Mouse (Mus musculus) midbrain, embryonic 13.5 days (tissue): ENCODE results near the gene Kcnj12. TPM values are rescaled to one million over a fixed set of nuclear protein-coding genes. Genes with fewer than 3 reads are reported as not detected.
A peak's percentile ranks its signal among the peaks of the same experiment; 100 is the strongest.

ENCODE experiments used
- ATAC-seq: fragments of 200-750 bp; cut with Nextera tagmentation; 2 replicates; pipeline ENCODE4 v1.8.0; 2017; ENCODE audit warnings: mild to moderate bottlenecking, moderate TSS enrichment, moderate library complexity
- H3K27ac ChIP-seq: fragments of 300-500 bp; sonication (generic); 2 replicates; pipeline ENCODE4 v1.5.1; 2015; ENCODE audit warnings: inconsistent platforms, mild to moderate bottlenecking, moderate library complexity
- H3K27me3 ChIP-seq: fragments of 300-500 bp; sonication (generic); 2 replicates; pipeline ENCODE4 v1.6.1; 2015; ENCODE audit warnings: mild to moderate bottlenecking, inconsistent platforms
- H3K36me3 ChIP-seq: fragments of 300-500 bp; sonication (generic); 2 replicates; pipeline ENCODE4 v1.6.1; 2015; ENCODE audit warnings: mild to moderate bottlenecking, inconsistent platforms
- H3K4me1 ChIP-seq: fragments of 300-500 bp; sonication (generic); replicated peaks from 2 replicates; pipeline ENCODE4 v1.6.1; 2015; ENCODE audit warnings: inconsistent platforms
- H3K4me2 ChIP-seq: fragments of 300-500 bp; sonication (generic); replicated peaks from 2 replicates; pipeline ENCODE4 v1.6.1; 2015; ENCODE audit warnings: moderate library complexity, mild to moderate bottlenecking, inconsistent platforms
- H3K4me3 ChIP-seq: fragments of 300-500 bp; sonication (generic); replicated peaks from 2 replicates; pipeline ENCODE4 v1.5.1; 2015; ENCODE audit warnings: mild to moderate bottlenecking, inconsistent platforms
- H3K9ac ChIP-seq: fragments of 300-500 bp; sonication (generic); replicated peaks from 2 replicates; pipeline ENCODE4 v1.6.1; 2015; ENCODE audit warnings: mild to moderate bottlenecking, inconsistent platforms
- H3K9me3 ChIP-seq: fragments of 300-500 bp; sonication (generic); 2 replicates; pipeline ENCODE4 v1.6.1; 2016; ENCODE audit warnings: mild to moderate bottlenecking, inconsistent platforms
- WGBS: fragments of 180-500 bp; shearing (Covaris S2); methylation state at CpG from one replicate; pipeline ENCODE4 v1.1.7; 2015; 5-methylcytosine and 5-hydroxymethylcytosine counted together
- polyA plus RNA-seq: library from polyadenylated mRNA; unstranded; fragments of >200 nt; fragmentation: Nextera tagmentation; extraction: Ambion mirVana; gene quantifications from 2 replicates; pipeline ENCODE4 v1.2.1, GENCODE M21; 2015

Gene Kcnj12
- polyA plus RNA-seq, 1 experiment from 2014 or later, result 1.4 TPM

DNA sequence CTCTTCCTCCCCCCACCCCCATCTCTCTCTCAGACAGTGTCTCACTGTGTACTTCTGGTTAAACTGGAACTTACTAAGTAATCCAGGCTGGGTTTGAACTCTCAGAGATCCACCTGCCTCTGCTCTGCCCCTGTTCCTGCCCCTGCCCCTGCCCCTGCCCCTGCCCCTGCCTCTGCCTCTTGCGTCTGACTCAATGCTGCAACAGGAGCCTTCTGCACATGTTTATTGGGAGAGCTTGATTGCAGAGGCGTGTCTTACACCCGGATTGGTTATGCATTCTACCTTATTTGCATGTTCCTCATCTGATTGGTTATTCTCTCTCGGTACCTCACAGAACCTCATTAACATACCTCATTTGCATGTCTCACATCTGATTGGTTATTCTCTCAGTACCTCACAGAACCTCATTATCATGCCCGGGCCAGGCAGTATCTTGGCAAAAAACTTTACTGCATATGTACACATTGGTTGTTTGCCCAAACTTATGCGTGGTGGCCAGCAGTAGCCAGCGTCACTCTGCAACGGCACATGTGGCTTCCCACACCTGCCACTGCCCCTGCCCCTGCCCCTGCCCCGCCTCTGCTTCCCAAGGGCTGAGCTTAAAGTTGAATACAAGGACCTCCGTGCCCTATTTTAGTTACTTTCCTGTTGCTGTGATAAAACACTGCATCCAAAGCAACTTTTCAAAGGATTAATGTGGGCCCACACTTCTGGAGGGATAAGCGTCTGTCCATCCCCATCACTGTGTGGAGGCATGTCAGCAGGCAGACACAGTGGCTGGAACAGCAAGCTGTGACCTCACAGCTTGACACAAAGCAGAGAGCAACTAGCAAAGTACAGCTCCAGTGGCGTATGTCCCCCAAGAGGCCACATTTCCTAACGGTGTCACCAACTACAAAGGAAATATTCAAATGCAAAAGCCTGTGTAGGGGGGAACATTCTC, 80.3 kb downstream of the Kcnj12 start:
- no peak overlapping the region; the same call in 1 of the 2 replicates for H3K4me2 ChIP-seq

GRCm38 (mm10) chr11:61104241-61104901, 82.0 kb downstream of the Kcnj12 start:
- Histone ChIP-seq H3K36me3 (no peaks in the 10 kb centered on the region), H3K9me3 (no peaks in the 10 kb centered on the region), H3K9ac (no peak overlapping the region), H3K4me1 (peaks cover 18% of the 10 kb centered on the region), H3K4me2 (peak overlapping the region; percentile 33), H3K27ac (no peak overlapping the region), H3K27me3 (peaks cover 9% of the 10 kb centered on the region; the same call in 1 of the 2 replicates), H3K4me3 (no peak overlapping the region)
- peak; percentile 94 for ATAC-seq
- 14% methylated on average over 20 of the region's 20 CpGs for WGBS

More for the DNA sequence above, 80.3 kb downstream of the Kcnj12 start:
- ATAC-seq, result 0 out of 2 replicates have a peak, but pooled peaks have one; percentile 30
- 39% methylated on average over 13 of the region's 13 CpGs for WGBS
- Histone ChIP-seq H3K27ac (no peak overlapping the region), H3K27me3 (peaks cover 9% of the 10 kb centered on the region; the same call in 1 of the 2 replicates), H3K9ac (no peak overlapping the region), H3K9me3 (no peaks in the 10 kb centered on the region), H3K4me1 (peaks cover 18% of the 10 kb centered on the region), H3K36me3 (no peaks in the 10 kb centered on the region), H3K4me3 (no peak overlapping the region)

DNA sequence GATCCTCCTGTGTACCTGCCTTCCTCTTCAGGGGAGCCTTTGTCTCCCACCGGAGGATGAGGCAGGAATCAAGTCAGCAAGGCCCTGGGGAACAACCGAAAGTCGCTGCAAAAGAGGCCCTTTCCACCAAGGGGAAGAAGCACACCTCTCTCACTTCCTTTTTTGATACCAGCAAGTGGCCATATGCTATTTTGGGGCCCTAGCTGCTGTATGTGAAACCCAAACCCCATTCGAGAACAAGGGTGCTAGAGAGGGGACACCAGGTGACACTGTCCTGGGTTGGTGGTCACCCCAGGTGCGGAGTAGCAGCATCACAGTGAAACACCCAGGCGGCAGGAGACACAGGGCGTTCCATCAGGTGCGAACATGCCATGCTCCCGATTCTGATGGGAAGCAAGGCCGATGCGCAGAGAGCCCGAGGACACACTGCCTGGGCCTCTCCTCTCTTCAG, 86.6 kb downstream of the Kcnj12 start:
- H3K27me3 ChIP-seq, result peaks cover 5% of the 10 kb centered on the region; the same call in 1 of the 2 replicates
- no peak overlapping the region for H3K9ac ChIP-seq
- no peak overlapping the region for H3K4me2 ChIP-seq
- ATAC-seq, result no peak
- H3K27ac ChIP-seq, result no peak overlapping the region
- no peak overlapping the region for H3K4me3 ChIP-seq
- 88% methylated on average over 12 of the region's 12 CpGs for WGBS
- H3K9me3 ChIP-seq, result no peaks in the 10 kb centered on the region
- H3K4me1 ChIP-seq, result peaks cover 12% of the 10 kb centered on the region; the same call in 1 of the 2 replicates
- H3K36me3 ChIP-seq, result no peaks in the 10 kb centered on the region

DNA sequence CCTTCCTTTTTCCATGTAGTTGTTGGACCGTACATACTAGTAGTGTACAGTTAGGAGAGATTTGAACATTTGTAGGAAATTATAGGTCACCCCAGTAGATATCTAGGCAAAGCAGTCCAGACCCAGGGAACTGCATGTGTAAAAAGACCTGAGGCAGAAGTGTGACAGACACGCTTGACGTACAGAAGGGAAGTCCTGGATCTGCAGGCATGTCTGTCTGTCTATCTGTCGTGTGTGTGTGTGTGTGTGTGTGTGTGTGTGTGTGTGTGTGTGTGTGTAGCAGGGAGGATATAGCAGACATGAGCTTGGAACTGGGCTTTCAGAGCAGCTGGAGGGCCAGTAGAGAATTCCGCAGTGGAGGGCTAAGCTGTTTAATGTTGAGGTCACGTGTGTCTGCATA, 87.3 kb downstream of the Kcnj12 start:
- H3K27me3 ChIP-seq, result 0 out of 2 replicates have a peak, but pooled peaks cover 4% of the 10 kb centered on the region
- no peak overlapping the region for H3K27ac ChIP-seq
- H3K9me3 ChIP-seq, result no peaks in the 10 kb centered on the region
- no peak overlapping the region for H3K4me2 ChIP-seq
- no peak for ATAC-seq
- WGBS, result 85% methylated on average over 6 of the region's 6 CpGs
- H3K4me1 ChIP-seq, result peaks cover 5% of the 10 kb centered on the region; the same call in 1 of the 2 replicates
- H3K9ac ChIP-seq, result no peak overlapping the region
- H3K4me3 ChIP-seq, result no peak overlapping the region
- H3K36me3 ChIP-seq, result no peaks in the 10 kb centered on the region

- no peak overlapping the region for H3K27ac ChIP-seq
- peaks cover 1% of the 10 kb centered on the region; the same call in 1 of the 2 replicates for H3K4me1 ChIP-seq
- H3K4me2 ChIP-seq, result no peak overlapping the region
- ATAC-seq, result no peak
- no peak overlapping the region for H3K4me3 ChIP-seq
- no peaks in the 10 kb centered on the region for H3K9me3 ChIP-seq
- no peak overlapping the region for H3K9ac ChIP-seq
- WGBS, result 75% methylated on average over 10 of the region's 10 CpGs
- H3K36me3 ChIP-seq, result no peaks in the 10 kb centered on the region
- H3K27me3 ChIP-seq, result 0 out of 2 replicates have a peak, but pooled peaks cover 4% of the 10 kb centered on the region
These were observed 87.7 kb downstream of the Kcnj12 start for GRCm38 (mm10) chr11:61110113-61110512.

GRCm38 (mm10) chr11:61110928-61111327, 88.6 kb downstream of the Kcnj12 start:
- Histone ChIP-seq H3K4me2 (no peak overlapping the region), H3K9ac (no peak overlapping the region), H3K36me3 (no peaks in the 10 kb centered on the region), H3K4me1 (no peaks in the 10 kb centered on the region), H3K27ac (no peak overlapping the region), H3K27me3 (0 out of 2 replicates have a peak, but pooled peaks cover under 1% of the 10 kb centered on the region), H3K9me3 (no peaks in the 10 kb centered on the region), H3K4me3 (no peak overlapping the region)
- no peak for ATAC-seq
- WGBS, result 44% methylated on average over 1 of the region's 1 CpGs

DNA sequence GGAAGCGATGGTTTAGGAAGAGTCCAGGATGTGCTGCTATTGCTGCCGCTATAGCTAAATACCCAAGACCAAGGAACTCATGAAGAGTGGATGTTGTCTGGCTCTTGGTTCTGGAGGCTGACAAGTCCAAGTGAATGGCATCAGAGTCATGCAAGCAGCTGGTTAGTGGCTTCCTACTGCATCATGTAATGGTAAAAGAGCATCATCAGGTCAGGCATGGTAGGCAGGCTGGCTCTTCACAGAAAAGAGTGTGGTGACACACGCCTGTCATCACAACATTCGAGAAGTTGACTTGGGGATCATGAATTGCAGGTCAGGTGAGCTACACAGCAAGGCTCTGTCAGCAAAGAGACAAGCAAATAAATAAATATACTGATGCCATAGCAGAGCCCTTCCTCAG, 89.1 kb downstream of the Kcnj12 start:
- Histone ChIP-seq H3K9me3 (no peaks in the 10 kb centered on the region), H3K4me1 (no peaks in the 10 kb centered on the region), H3K36me3 (no peaks in the 10 kb centered on the region), H3K4me3 (no peak overlapping the region), H3K27me3 (no peaks in the 10 kb centered on the region), H3K9ac (no peak overlapping the region), H3K4me2 (no peak overlapping the region), H3K27ac (no peak overlapping the region)
- WGBS, result 95% methylated on average over 4 of the region's 4 CpGs
- no peak for ATAC-seq

- H3K27me3 ChIP-seq, result no peaks in the 10 kb centered on the region
- no peaks in the 10 kb centered on the region for H3K9me3 ChIP-seq
- no peak overlapping the region for H3K9ac ChIP-seq
- no peaks in the 10 kb centered on the region for H3K4me1 ChIP-seq
- H3K36me3 ChIP-seq, result no peaks in the 10 kb centered on the region
- no peak overlapping the region for H3K4me3 ChIP-seq
- WGBS, result 86% methylated on average over 8 of the region's 8 CpGs
- H3K27ac ChIP-seq, result no peak overlapping the region
- H3K4me2 ChIP-seq, result no peak overlapping the region
- ATAC-seq, result no peak
These were observed 90.1 kb downstream of the Kcnj12 start for GRCm38 (mm10) chr11:61112323-61112995.

DNA sequence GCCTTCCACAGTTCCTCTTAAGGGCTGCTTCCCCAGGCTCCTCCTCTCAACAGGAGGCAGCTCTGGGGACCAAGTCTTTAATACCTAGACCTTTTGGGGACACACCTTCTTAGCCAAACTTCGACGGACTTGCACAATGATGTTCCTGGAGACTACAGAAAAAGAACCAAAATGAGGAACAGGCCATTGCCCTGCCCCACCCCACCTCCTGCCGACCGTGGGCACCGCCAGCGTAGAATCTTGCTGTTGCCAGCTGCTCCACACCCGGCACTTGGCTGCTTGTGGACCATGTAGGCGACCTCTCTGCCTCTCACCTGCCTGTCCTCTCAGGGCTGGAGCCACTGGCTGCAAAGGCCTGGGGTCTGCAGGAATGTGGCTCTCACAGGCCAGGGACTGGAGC, 93.9 kb downstream of the Kcnj12 start:
- Histone ChIP-seq H3K27me3 (no peaks in the 10 kb centered on the region), H3K9me3 (0 out of 2 replicates have a peak, but pooled peaks cover 6% of the 10 kb centered on the region), H3K4me2 (no peak overlapping the region), H3K9ac (no peak overlapping the region), H3K36me3 (no peaks in the 10 kb centered on the region), H3K4me3 (no peak overlapping the region), H3K27ac (no peak overlapping the region), H3K4me1 (no peaks in the 10 kb centered on the region)
- no peak for ATAC-seq
- WGBS, result 66% methylated on average over 8 of the region's 8 CpGs

DNA sequence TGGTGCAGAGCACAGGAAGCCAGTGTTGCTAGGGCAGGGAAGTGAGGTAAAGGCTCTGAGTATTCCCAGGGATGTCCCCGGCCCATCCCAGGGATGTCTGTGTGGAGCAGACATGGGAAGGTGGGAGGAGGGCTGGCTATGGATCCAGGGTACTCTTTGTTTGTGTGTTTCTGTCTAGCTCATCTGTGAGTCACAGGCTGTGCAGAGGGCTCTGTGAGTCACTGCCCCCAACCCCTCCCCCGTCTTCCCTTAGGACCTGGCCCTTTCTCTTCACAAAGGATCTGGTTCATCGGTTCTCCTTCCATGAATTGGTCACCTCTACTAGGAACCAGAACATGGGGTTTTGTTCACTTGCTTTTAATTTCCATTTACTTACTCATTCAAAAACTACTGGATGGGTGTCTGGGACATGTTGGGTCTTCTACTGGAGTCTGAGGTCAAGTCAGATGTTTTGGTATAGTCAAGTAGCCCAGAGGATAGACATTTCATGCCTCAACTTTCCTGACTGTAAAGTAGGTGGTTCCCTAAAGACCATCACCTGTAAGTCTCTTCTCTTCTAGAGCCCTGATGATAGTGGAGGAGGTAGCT, 97.7 kb downstream of the Kcnj12 start:
- Histone ChIP-seq H3K36me3 (no peaks in the 10 kb centered on the region), H3K4me1 (no peaks in the 10 kb centered on the region), H3K9ac (no peak overlapping the region), H3K27me3 (no peaks in the 10 kb centered on the region), H3K9me3 (0 out of 2 replicates have a peak, but pooled peaks cover 6% of the 10 kb centered on the region), H3K4me3 (no peak overlapping the region), H3K27ac (no peak overlapping the region), H3K4me2 (no peak overlapping the region)
- ATAC-seq, result no peak
- WGBS, result 86% methylated on average over 3 of the region's 3 CpGs
